Mouse (Mus musculus): ENCODE measurements around the gene Cd9. TPM values are rescaled to one million over a fixed set of nuclear protein-coding genes. Genes with fewer than 3 reads are reported as not detected.

Gene Cd9
- polyA plus RNA-seq (2014; fragmentation: Illumina TruSeq; extraction: RNeasy Lipid Tissue Mini Kit (QIAGEN cat#74804)), result 156 TPM

DNA sequence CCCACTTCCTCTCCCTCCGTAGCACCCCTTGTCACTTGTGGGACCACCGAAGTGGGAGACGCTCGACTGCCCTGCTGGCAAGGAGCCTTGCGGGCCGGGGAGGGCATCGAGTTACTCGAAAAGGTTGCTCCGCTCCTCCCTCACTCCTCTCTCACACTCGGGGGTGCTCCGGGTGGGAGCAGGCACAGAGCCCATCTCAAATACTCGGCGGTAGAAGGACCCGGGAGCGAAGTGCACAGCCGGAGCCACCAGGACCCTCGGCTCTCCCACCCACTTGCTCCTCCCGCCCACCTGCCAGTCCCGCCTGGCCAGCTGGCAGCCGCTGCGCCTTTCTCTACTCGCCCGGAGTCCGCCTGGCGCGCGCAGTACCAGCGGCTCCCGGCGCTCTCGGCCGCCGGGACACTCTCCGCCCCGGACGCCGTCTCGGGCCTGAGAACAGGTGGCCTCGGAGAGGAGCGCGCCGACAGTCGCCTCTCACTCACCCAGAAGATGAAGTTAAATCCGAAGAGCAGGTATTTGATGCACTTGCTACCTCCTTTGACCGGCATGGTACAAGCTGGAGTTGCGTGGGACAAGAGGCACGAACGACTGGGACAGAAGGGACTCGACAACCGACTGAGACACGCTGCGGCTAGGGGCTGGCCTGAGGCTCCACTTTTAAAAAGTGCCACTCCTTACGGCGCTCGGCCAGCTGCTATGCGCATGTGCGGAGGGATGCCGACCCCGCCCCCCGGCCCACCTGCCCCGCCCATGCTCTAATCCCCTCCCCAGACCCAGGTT is at the start of gene Cd9:
Gene Cd9, minus strand, starts transcription at position 700 of the 780 bp plus-strand sequence.

Other genes with a start within 250 kb of the Cd9 start
- not detected for gene Tuba3a, start 208.7 kb downstream of the Cd9 start, polyA plus RNA-seq (2014; fragmentation: Illumina TruSeq; extraction: RNeasy Lipid Tissue Mini Kit (QIAGEN cat#74804))
- 0.71 TPM for gene Ltbr, start 180.9 kb downstream of the Cd9 start, polyA plus RNA-seq (2014; fragmentation: Illumina TruSeq; extraction: RNeasy Lipid Tissue Mini Kit (QIAGEN cat#74804))
- 0.20 TPM for gene Scnn1a, start 174.1 kb downstream of the Cd9 start, polyA plus RNA-seq (2014; fragmentation: Illumina TruSeq; extraction: RNeasy Lipid Tissue Mini Kit (QIAGEN cat#74804))
- 5.1 TPM for gene Tnfrsf1a, start 145.4 kb downstream of the Cd9 start, polyA plus RNA-seq (2014; fragmentation: Illumina TruSeq; extraction: RNeasy Lipid Tissue Mini Kit (QIAGEN cat#74804))
- not detected for gene Plekhg6, start 114.0 kb downstream of the Cd9 start, polyA plus RNA-seq (2014; fragmentation: Illumina TruSeq; extraction: RNeasy Lipid Tissue Mini Kit (QIAGEN cat#74804))
- gene Vwf, start 52.0 kb upstream of the Cd9 start, polyA plus RNA-seq (2014; fragmentation: Illumina TruSeq; extraction: RNeasy Lipid Tissue Mini Kit (QIAGEN cat#74804)), result 0.74 TPM
- 0.34 TPM for gene Ano2, start 195.6 kb upstream of the Cd9 start, polyA plus RNA-seq (2014; fragmentation: Illumina TruSeq; extraction: RNeasy Lipid Tissue Mini Kit (QIAGEN cat#74804))

Data from ovary, adult 10 weeks (tissue).